8 mouse cellular contexts compared by ENCODE assay signal in genomic region chr15:5235527-5235926, GRCm38 (mm10). TPM values are rescaled to one million over a fixed set of nuclear protein-coding genes. Genes with fewer than 3 reads are reported as not detected.
DNase-seq lines count a peak whose midpoint lies in the region; ATAC-seq lines count a peak whose summit lies in the region.

No protein-coding gene starts in this region.

- DNase-seq in frontal cortex, postnatal 25 days (ENCODE audit: low spot score in 2 of 2) = no peak
- DNase-seq in urinary bladder, postnatal 14 days (ENCODE audit: low spot score) = peak; percentile 28
- no peak for DNase-seq in urinary bladder, adult 2 months (ENCODE audit: low spot score)
- DNase-seq in left cerebral cortex, postnatal 25 days (ENCODE audit: low spot score in 2 of 2) = peak; percentile 66 to 75
- peak; percentile 34 to 47 for DNase-seq in right cerebral cortex, postnatal 36 days (ENCODE audit: low spot score in 2 of 2)
- no peak for DNase-seq in spleen, postnatal 36 days (ENCODE audit: low spot score in 2 of 2)

- no peaks in the 10 kb centered on the region for H3K9me3 ChIP-seq in heart, embryonic 11.5 days (replicated peaks; ENCODE audit: control insufficient read depth, low read length)

- peak; percentile 77 for ATAC-seq in frontal cortex, adult (ENCODE audit: low TSS enrichment)
- peak; percentile 36; the same call in 1 of the 2 replicates for ATAC-seq in heart, embryonic 11.5 days (replicated peaks; ENCODE audit: insufficient number of reproducible peaks, low FRiP score, low TSS enrichment)

- H3K36me3 ChIP-seq in heart, embryonic 11.5 days (ENCODE audit: control insufficient read depth, insufficient read depth, low read length) = no peaks in the 10 kb centered on the region

- intact Hi-C loops in left cerebral cortex, postnatal 25 days (cut with DNase I) = no loop called here

- 0 out of 2 replicates have a peak, but pooled peaks cover 2% of the 10 kb centered on the region for H3K27me3 ChIP-seq in heart, embryonic 11.5 days (ENCODE audit: control insufficient read depth, insufficient read depth, low read length)

- peak overlapping the region; percentile 39 for H3K4me2 ChIP-seq in heart, embryonic 11.5 days

- H3K4me1 ChIP-seq in heart, embryonic 11.5 days (ENCODE audit: control insufficient read depth, insufficient read depth, low read length) = peaks cover 6% of the 10 kb centered on the region; the same call in 1 of the 2 replicates

- WGBS in heart, embryonic 11.5 days (ENCODE audit: insufficient replicate concordance) = 34% methylated on average over 8 of the region's 8 CpGs

- no peak overlapping the region for H3K27ac ChIP-seq in heart, embryonic 11.5 days (ENCODE audit: low read depth, low read length)

- no peak overlapping the region for H3K9ac ChIP-seq in heart, embryonic 11.5 days (ENCODE audit: low read depth, low read length)

- H3K4me3 ChIP-seq in heart, embryonic 11.5 days (ENCODE audit: low read depth, low read length) = no peak overlapping the region

RNA-seq across cellular contexts. Expression of gene Ptger4, which starts 8.5 kb away (rescaled TPM):
- polyA plus RNA-seq in urinary bladder, adult 2 months (2012; rRNA removed) = 8.0 and 9.6 TPM in 2 replicates
- polyA plus RNA-seq in heart, embryonic 11.5 days (2014; fragmentation: Nextera tagmentation; extraction: Ambion mirVana) = 1.6 and 1.8 TPM in 2 replicates
- total RNA-seq in left cerebral cortex, postnatal 25 days (2021) = 1 to 10 TPM; 1.1 to 1.5 TPM

RNA-seq across cellular contexts. Expression of gene Ttc33, which starts 50.2 kb away (rescaled TPM):
- polyA plus RNA-seq in urinary bladder, adult 2 months (2012; rRNA removed) = 31.0 and 38.4 TPM in 2 replicates
- 35.0 and 37.5 TPM in 2 replicates for polyA plus RNA-seq in heart, embryonic 11.5 days (2014; fragmentation: Nextera tagmentation; extraction: Ambion mirVana)
- total RNA-seq in left cerebral cortex, postnatal 25 days (2021) = 10 to 100 TPM; 74.6 to 75.6 TPM

Comparison
In these comparisons a context has a peak if more than half of its experiments do, and no peak if none do; other contexts are left out.
1. DNase-seq: peak in urinary bladder, postnatal 14 days (single experiment), left cerebral cortex, postnatal 25 days (2 of 2) and right cerebral cortex, postnatal 36 days (2 of 2); none in frontal cortex, postnatal 25 days (0 of 2), urinary bladder, adult 2 months (single experiment) and spleen, postnatal 36 days (0 of 2).